Mouse (Mus musculus): ENCODE data around the gene Prss35.

Prss35 gene

DNA sequence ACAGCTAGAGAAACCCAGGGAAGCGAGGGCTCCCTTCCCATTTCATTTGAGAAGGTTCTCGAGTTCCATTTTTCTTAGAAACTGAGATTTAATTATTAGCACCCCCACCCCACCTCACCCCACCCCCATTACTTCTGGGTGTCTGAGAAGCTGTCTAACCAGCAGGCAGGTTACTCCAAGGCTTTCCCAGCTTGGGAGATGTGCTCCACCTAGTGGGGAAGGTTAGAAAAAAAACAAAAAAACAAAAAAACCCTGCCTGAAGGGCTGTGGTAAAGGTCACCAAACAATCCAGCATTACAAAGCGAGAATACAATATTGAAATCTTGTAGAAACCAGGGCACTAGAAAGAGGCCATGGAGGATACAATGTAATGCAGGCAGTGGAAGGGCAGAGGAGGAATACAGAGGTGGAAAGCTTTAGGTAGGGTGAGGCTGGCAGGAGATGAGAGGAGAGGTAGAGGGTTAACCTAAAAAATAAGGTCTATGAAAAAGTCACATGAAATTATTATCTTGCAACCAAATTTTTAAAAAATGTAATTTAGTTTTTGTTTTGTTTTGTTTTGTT is 57.2 kb downstream of the Prss35 start:
- no peak for DNase-seq

Measured in right cerebral cortex, postnatal 14 days (tissue).